Mouse (Mus musculus) embryo, embryonic 11.5 days (tissue): ENCODE measurements at regions not wholly inside any gene's neighbourhood (a gene's known extent, or its start where the extent isn't known, plus 50 kb on each side); places are given as distances from the start of the nearest gene placed in this dataset.
"Not testable (repeated sequence)": the region's sequence is repeated elsewhere in the genome, so short reads cannot be mapped to it uniquely, and the experiment has no call there.

Experiments used
- DNase-seq: peaks from one replicate; pipeline ENCODE4 v3.0.0-alpha.2; 2012; ENCODE audit warnings: low read depth, low spot score

DNA sequence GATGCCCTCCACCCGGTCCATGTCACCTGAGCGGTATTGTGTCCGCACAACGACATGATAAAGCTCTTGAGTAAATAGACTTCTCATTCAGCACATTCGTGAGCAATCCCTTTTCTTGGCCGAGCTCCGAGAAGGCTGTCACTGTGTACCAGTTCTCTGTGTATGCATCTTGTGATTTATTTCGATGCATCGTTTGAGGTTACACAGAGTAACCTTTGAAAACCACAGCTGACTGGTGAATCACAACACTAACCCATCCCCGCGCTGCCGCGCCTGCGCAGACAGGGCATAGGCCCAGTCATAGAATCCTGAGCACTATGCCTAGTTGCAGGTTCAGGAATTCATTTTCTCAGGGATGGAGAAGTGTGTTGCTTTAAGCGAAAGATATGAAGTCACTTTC is 201.4 kb downstream of the Med10 start:
- no peak for DNase-seq

DNA sequence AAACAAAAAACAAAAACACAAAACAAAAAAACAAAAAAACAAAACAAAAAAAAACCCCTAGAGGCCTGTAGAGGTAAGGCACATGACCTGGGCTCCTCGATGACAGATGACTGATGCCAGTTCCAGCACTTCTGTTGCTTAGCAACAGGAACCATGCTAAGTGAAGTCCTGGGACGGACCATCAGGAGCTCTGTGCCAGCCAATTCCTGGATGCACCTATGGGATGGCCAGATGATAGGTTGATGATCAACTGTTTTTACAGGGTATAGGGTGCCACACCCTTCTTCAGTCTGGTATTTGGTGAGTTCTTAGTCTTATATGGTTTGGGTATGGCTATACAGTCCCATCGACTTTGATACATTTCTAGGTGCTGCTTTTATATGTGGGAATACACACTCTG is 209.9 kb downstream of the Med10 start:
- no peak for DNase-seq

DNA sequence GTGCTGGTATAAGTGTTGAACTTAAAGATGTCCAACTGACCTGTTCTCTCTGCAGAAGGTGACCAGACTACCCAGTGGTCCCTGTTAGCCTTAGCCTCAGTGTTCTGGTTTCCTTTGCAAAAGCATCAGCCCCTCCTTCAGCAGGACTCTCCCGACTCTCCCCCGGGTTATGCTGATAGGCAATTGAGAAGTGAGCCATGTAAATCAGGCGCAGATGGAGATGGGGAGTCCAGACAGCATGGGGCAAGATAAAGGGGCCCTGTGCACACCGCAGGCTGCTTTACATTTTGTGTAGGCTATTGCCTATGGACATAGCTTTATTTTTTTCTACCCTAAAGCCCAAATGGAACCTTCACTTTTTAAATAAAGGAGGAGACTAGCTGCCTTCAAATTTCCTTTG is 213.0 kb downstream of the Med10 start:
- DNase-seq, result no peak

DNA sequence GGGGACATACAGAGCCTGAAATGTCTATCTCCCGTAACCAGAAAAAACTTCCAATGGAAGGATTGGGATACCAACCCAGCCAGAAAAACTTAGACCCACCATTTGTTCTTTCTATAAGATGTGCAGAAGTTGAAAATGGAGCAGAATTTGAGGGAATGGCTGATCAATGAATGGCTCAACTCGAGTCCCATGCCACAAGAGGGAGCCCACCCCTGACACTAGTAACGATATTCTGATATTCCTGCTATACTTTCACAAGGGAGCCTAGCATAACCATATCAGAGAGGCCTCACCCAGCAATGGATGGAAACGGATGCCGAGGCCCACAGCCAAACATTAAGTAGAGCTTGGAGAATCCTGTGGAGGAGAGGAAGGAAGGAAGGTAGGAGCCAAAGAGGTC is 215.3 kb downstream of the Med10 start:
- DNase-seq, result no peak

DNA sequence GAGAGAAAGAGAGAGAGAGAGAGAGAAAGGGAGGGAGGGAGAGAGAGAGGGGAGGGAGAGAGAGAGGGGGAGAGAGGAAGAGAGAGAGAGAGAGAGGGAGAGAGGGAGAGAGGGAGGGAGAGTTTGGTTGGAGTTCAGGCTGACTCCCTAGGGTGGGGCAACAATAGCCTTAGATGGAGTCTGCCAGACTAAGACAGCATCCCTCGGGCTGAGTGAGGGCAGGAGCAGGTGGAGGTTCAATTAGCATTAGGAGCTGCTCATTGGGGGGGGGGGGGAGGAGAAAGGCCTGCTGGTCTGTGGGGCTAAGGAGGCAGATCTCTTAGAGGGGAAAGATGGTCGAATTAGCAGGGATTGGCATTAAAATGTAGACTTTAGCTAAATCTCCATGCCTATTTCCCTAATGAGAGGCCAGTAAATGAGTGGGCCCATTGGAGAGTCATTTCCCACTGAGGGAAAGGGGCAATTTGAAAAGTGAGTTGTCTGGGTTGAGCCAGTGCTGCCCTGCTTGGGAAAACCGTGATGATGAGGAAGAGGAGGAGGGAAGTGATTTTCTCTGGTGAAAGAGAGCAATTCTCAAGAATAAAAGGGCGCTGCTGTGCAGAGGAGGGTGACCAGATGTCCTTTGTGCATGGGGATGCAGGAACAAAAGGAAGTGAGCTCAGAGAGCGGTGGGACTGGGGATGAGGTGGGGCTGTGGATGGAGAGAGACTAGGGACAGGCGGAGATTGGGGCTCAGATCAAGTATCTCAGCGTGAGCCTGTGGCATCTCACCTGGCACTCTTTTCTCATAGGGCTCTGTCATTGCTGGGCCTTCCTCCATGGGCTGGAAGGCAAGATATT is 218.0 kb downstream of the Med10 start:
- no peak for DNase-seq

DNA sequence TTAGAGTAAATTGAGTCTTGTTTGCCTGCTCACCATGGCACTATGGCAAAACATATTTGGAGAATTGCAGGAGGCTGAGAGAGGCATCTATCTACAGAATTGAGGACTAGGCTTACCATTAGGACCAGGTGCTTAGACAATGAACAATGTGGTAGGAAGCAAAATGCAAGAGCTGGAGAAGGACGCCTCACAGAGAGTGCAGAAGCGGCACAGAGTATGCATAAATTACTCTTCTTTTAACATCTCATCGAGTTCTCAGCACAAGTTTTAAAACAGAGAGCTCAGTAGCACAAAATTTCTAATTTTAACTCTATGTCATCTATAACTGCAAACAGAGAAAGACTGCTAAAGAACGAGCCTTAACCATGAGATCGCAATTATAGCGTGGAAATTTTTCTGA is 231.1 kb downstream of the Med10 start:
- DNase-seq, result no peak

DNA sequence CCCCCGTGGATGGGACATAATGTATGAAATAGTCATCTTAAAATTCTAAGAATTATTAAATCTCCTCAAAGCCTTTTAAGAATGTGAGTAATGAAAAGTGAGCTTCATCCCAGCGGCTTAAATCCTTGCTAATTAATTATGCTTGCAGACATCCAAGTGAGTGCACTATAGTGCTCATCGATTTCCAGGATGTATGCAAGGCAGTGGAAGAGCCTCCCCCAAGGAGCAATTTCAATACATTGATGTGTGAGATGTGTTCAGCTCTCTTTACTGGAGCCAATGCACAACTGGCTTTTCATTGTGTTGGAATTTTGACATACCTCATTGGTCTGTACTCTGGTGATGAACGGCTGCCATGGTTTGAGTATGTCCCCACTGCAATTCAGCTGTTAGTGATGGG is 231.6 kb downstream of the Med10 start:
- no peak for DNase-seq

DNA sequence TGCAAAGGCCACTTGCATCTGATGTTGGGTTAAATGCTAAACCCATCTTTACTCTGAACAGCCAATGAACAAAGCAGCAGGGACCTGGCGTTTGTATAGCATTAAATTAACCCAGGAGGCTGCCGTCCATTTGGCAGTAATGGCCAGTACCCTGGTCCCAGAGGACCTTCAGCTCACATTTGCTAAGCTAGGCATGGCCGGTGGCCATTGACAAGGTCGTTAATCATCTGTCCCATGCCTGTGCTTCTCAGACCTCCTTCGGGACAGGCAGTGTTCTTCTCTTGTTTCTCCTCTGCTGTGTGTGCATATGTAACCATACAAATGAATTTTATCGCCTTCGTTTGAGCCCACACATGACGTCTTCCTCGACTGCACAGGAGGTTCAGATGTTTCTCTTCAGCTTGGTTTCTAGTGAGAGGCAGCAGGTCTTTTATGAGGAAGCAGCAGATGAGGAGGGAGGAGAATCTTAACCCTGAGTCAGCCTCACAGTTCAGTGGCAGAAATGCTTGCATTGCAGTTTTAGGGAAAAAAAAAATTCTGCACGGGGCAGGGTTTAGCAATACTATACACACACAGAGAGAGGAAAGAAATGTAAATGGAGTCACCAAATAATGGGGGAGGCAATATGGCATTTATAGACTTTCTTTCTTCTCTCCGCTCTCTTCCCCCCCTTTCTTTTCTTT is 235.9 kb downstream of the Med10 start:
- DNase-seq, result peak; percentile 54

DNA sequence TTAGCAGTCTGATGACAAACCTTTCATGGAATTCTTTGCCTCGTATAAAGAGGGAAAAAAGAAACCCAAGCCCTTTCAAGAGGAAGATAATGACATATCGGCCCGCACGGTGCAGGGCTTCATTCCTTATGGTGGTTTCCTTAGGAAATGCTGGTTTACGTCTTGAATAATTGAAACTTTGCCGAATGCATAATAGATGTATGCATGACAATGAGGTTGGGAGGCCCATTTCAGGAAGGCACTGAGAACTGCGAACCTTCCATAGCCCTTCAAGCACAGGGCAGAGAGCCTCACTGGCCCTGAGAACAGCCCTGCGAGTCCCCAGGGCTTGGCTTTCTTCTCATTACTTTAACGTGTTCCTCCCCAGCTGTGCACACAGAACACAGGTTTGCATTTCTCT is 255.7 kb downstream of the Med10 start:
- no peak for DNase-seq

DNA sequence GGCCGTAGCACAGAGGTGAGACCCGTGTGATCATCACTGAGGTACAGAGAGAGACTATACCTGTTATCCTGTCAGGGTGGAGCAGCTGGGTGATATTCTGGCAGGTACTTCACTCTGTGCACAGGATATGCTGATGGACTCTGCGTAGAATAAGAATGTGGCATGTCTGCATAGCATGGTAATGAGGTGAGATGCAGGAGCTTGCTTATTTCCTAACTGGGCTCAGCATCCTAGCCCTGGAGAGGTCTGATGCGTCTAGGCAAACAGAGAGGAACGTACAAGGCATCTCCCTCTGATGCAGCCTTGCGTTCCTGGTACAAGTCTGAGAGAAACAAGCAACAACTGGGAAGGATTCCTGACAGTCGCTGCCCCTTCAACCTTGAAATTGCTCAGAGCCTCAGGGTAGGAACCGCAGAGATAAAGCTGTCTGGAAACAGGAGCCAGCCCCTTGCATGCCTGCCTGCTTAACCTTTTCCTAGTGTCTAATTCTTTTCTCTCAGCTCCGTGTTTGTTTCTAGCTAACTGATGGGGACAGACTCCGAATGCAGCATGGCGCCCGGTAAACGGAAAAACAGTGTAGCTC is 259.3 kb downstream of the Med10 start:
- no peak for DNase-seq

DNA sequence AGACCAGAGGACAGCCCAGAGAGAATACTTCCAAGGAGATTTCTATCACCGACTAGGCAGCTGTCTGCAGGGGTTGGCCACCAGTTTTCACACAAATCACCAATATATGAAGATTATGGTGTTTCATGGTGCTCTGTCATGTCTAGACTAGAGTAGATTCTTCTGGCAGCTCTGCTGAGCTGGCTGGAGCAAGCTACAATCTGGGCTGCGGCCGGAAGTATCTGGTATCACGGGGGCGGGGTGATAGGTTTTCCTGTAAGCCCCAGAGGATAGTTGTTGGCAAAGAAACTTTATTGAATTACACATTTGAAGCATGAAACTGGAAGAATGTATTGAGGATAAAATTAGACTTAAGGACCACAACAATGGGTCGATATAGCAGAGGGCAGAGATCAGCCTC is 271.5 kb downstream of the Med10 start:
- no peak for DNase-seq

DNA sequence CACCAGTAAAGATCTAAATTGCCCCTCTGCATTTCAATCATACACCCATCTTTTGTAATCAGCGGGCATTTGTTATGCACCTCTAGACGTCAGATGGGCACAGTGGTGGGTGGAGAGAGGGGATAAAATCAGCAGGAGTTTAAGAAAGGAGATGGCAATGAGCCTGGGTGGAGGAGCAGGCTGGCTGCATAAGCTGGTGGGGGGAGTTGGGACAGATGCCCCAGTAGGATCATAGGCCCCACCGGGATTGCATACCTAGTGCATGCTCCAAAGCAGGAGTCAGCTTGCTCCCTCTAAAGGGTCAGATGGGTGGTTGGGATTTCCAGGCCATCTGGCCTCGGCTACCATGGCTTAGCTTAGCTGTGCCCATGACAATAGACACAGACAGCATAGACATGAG is 273.2 kb downstream of the Med10 start:
- no peak for DNase-seq

DNA sequence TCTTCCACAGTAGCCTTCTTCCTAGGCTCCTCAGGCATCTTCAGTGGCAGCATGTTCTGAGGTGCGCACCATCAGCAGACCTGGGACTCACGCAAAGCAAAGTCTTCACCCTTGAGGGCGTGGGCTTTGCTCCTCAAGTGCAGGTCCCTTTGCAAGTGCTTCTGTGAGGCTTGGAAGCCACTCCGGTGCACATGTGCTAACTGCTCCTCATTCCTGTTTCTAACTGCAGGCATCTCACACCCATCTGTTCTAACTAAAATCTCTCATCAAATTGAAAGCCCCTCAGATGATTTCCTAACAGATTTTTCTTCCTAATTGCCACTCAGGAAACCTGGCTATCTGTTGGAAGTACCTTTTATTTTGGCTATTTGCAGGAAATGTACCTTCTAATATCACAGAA is 278.9 kb downstream of the Med10 start:
- DNase-seq, result no peak

DNA sequence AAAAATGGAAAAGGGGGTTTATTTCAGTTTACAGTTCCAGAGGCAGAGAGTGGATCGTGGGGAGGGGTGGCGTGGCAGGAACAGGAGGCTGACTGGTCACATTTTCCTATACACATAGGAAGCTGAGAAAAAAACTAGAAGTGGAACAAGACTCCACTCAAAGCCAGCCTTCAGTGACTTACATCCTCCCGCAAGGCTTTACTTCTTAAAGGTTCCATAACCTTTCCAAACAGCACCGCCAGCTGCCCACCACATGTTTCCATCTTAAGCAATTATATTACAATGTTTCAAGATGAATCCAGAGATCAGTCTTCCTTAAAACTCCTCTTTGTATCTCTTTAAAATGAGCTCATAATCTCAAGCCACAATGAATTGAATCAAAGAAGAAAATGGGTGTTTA is 290.7 kb downstream of the Med10 start:
- DNase-seq, result no peak

DNA sequence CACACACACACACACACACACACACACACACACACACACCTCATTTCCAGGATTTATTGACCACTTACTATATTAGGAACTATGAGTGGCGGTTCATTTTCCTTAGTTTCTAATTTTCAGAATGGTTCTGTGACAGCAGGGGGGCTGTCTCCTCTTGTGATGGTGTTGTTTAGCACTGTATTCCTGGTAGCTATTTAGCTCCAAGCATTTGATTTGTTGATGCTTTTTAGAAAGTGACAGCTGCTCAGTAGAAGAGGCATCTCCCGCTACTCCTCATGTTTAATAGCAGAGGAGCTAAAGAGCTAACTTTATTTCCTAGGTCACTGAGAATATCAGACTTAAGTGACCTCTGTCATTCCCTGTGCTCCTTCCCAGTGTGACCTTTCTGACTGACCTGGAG is 291.8 kb downstream of the Med10 start:
- DNase-seq, result no peak

DNA sequence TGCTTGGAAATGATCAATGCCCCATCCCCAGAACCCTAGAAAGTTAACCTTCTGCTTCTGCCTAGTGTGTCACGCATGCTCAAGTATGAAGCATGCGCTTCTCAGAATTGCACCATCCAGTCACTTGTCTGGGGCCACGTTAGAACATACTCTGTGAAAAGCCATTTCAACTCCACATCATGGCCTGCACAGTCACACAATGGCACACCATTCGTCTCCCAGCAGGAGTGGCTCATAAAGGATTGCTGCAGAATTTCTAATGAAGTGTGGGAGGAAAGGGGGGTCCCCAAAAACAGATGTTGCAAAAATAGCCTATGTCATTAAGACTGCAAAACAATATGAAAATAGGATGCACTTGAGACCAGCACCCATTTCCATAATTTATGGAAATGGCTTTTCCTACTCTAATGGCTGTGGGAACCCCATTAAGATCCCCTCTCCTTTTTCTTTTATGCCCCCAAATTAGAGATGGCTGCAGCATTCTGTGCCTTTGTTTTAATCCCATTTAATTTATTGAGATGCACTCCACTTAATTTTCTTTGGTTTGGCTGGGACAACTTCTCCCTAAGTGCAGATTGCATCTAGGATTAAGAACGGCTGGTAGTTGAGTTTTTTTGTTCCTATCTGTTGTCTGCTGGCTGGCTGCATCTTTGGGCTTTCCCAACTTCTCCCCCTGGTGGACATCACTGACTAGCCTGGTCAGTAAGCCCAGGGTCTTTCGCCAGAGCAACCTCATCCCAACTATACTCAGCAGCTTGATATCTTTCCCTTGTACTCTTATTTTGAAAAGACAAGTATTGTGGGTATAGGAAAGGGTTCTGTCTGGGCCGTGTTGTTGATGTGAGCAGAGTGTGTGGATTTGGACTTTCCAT is 294.5 kb downstream of the Med10 start:
- peak; percentile 9 for DNase-seq

DNA sequence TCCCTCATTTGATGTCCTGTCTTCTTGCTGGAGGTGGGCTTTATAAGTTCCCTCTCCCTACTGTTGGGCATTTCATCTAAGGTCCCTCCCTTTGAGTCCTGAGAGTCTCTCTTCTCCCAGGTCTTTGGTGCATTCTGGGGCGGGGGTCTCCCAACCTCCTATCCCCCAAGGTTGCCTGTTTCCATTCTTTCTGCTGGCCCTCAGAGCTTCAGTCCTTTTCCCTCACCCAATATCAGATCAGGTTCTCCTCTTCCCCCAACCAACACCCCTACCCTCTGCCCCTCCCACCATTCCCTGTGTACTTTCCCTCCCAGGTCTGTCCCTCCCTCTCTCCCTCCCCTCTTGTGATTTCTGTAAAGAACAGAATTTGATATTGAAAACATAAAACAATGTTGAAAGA is 297.9 kb downstream of the Med10 start:
- not testable (repeated sequence) for DNase-seq

DNA sequence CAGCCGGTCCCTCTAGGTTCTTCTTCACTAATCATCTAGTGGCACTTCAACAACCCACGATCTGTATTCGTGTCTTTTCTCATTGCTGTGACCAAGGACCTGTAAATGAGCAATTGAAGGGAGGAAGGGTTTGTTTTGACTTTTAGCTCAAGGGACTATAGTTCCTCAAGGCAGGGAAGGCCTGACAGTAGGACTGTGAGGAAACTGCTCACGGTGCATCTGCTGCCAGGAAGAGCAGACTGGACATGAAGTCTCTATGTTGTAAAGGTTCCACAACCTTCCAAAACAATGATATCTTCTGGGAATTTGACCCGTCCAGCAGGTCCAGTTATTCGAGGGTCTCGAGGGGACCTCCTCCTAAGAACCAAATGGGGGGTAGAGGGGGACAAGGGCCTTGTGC is 300.8 kb downstream of the Med10 start:
- DNase-seq, result no peak

DNA sequence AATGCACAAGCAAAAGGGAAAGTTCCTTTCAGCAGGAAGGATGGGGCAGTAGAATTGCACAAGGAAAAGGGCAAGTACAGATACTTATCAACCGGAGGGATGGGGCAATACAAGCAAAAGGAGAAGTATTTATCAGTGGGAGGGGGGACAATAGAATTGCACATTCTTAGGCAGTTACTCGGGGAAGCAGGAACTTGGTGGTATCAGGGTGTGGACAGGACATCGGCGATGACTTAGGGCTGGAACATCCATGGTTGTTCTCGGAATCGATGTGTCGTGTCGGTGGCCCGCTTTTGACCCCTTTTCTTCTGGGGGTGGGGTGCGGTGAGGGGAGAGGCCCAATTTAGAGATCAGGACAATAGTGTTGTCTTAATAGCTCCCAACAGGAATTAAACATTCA is 301.3 kb downstream of the Med10 start:
- DNase-seq, result not testable (repeated sequence)

DNA sequence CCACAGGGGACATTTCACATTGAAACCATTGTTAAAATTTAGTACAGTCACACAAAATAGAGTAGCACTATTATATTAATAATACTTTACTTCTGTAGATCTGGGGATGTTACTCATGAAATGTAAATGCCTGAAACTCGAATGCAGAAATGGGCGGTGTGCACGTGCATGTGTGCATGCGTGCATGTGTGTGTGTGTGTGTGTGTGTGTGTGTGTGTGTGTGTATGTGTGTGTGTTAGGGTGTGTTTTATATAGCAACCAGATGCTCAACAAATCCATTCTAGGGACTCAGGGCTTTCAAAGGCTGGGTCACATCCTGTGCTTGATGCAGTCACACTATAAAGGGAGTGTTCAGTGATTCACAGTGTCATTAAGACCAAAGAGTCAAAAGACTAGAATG is 301.7 kb downstream of the Med10 start:
- DNase-seq, result no peak

DNA sequence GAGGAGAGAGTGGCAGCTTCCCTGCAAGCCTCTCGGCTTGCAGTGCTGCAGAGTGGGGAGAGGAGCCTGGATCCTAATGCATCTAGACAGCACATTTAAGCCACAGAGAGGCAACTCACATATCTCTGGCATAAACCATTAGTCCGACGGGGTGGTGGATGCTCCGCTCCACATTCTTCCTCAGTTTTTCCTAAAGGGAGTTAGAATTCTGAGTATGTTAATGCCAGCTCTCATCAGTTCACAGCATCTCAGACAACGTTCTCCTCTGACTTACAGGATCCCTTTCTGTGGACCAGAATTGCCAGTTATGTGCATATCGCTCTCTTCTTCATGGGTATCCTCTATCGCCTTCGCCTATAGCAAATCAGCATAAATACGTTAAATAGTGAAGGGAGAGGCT is 313.4 kb downstream of the Med10 start:
- DNase-seq, result no peak
